26 mouse cellular contexts compared by ENCODE assay signal in genomic region chrX:93789562-93789961, GRCm38 (mm10). TPM values are rescaled to one million over a fixed set of nuclear protein-coding genes. Genes with fewer than 3 reads are reported as not detected.
DNase-seq lines count a peak whose midpoint lies in the region; ATAC-seq and TF ChIP-seq lines count a peak whose summit lies in the region.
"Had no signal": no experiment of that assay in that cellular context is flagged by ENCODE, and none has a peak within 500 bp of the region (broad histone marks: within the 10 kb centered on the region; RNA-seq: fewer than 3 reads in every experiment).

No protein-coding gene starts in this region.

- TF ChIP-seq POLR2A in MEL (IDR thresholded peaks at IDR 0.05; ENCODE audit: control insufficient read depth in 1 of 2, insufficient read depth in 1 of 2, low read depth in 1 of 2, low read length in 2 of 2, poor library complexity in 1 of 2), result no peak

- H3K36me3 ChIP-seq in liver, embryonic 14.5 days (replicated peaks; ENCODE audit: control insufficient read depth, insufficient read depth, low read depth), result no peaks in the 10 kb centered on the region
- H3K36me3 ChIP-seq in MEL (ENCODE audit: control insufficient read depth in 1 of 2, insufficient read depth in 2 of 2, low read length in 2 of 2), result peaks cover 3 to 10% of the 10 kb centered on the region in 2 experiments; a peak in 3 of 4 replicates
- H3K36me3 ChIP-seq in liver, embryonic 16.5 days (ENCODE audit: control insufficient read depth, insufficient read depth), result no peaks in the 10 kb centered on the region
- H3K36me3 ChIP-seq: embryonic facial prominence, embryonic 13.5 days; embryonic facial prominence, embryonic 15.5 days; forebrain, embryonic 12.5 days had no signal

- H3K27ac ChIP-seq in liver, embryonic 14.5 days, result no peak overlapping the region
- no peak overlapping the region for H3K27ac ChIP-seq in MEL (ENCODE audit: control insufficient read depth, low read depth, low read length)
- no peak overlapping the region for H3K27ac ChIP-seq in liver, embryonic 16.5 days (ENCODE audit: low read length)
- H3K27ac ChIP-seq: embryonic facial prominence, embryonic 13.5 days; embryonic facial prominence, embryonic 15.5 days; forebrain, embryonic 10.5 days; forebrain, embryonic 12.5 days had no signal

- intact Hi-C loops in left cerebral cortex, postnatal 36 days (cut with DNase I), result no loop called here

- H3K4me1 ChIP-seq in liver, embryonic 14.5 days (replicated peaks; ENCODE audit: control insufficient read depth in 2 of 2, insufficient read depth in 2 of 2, low read length in 1 of 2), result no peaks in the 10 kb centered on the region; a peak in 1 of 4 replicates
- peaks cover 3% of the 10 kb centered on the region in 2 experiments; a peak in 3 of 4 replicates for H3K4me1 ChIP-seq in MEL (ENCODE audit: control insufficient read depth in 1 of 2, insufficient read depth in 2 of 2, low read length in 2 of 2)
- H3K4me1 ChIP-seq in liver, embryonic 16.5 days (ENCODE audit: control insufficient read depth, low read depth, low read length), result peaks cover 5% of the 10 kb centered on the region; the same call in 1 of the 2 replicates
- H3K4me1 ChIP-seq: embryonic facial prominence, embryonic 13.5 days; embryonic facial prominence, embryonic 15.5 days; forebrain, embryonic 10.5 days; forebrain, embryonic 12.5 days had no signal

- no peak overlapping the region for H3K9ac ChIP-seq in liver, embryonic 14.5 days (replicated peaks)
- no peak overlapping the region for H3K9ac ChIP-seq in MEL (ENCODE audit: control insufficient read depth, low read depth, low read length, poor library complexity, severe bottlenecking)
- no peak overlapping the region for H3K9ac ChIP-seq in liver, embryonic 16.5 days (ENCODE audit: low read depth, low read length)
- H3K9ac ChIP-seq: embryonic facial prominence, embryonic 13.5 days; embryonic facial prominence, embryonic 15.5 days; forebrain, embryonic 12.5 days had no signal

- no peak for TF ChIP-seq CTCF in liver, embryonic 14.5 days (IDR thresholded peaks at IDR 0.05; ENCODE audit: low read depth)
- TF ChIP-seq CTCF in MEL (IDR thresholded peaks at IDR 0.05 in 2 of 3, conservative IDR thresholded peaks at IDR 0.05 in 1 of 3; ENCODE audit: control insufficient read depth in 1 of 3, insufficient read depth in 1 of 3, low read depth in 2 of 3, low read length in 3 of 3, poor library complexity in 1 of 3, severe bottlenecking in 1 of 3), result no peak

- TF ChIP-seq RAD21 in MEL (IDR thresholded peaks at IDR 0.05; ENCODE audit: low read depth, low read length), result no peak

- H3K27me3 ChIP-seq in liver, embryonic 14.5 days (ENCODE audit: control insufficient read depth, insufficient read depth, low read length), result no peaks in the 10 kb centered on the region
- H3K27me3 ChIP-seq in MEL (ENCODE audit: control insufficient read depth in 1 of 2, insufficient read depth in 2 of 2, low read length in 2 of 2), result no peaks in the 10 kb centered on the region
- no peaks in the 10 kb centered on the region for H3K27me3 ChIP-seq in liver, embryonic 16.5 days (ENCODE audit: control insufficient read depth, insufficient read depth, low read depth, low read length)
- H3K27me3 ChIP-seq: embryonic facial prominence, embryonic 13.5 days; embryonic facial prominence, embryonic 15.5 days; forebrain, embryonic 12.5 days had no signal

- no peak overlapping the region for H3K4me2 ChIP-seq in liver, embryonic 14.5 days (ENCODE audit: low read depth)
- no peak overlapping the region for H3K4me2 ChIP-seq in liver, embryonic 16.5 days (ENCODE audit: low read depth, low read length)
- H3K4me2 ChIP-seq: embryonic facial prominence, embryonic 13.5 days; embryonic facial prominence, embryonic 15.5 days; forebrain, embryonic 12.5 days had no signal

- WGBS in liver, embryonic 14.5 days (ENCODE audit: insufficient replicate concordance), result 25% methylated on average over 1 of the region's 1 CpGs
- 30% methylated on average over 1 of the region's 1 CpGs for WGBS in liver, embryonic 16.5 days (ENCODE audit: insufficient replicate concordance)

- ATAC-seq in liver, embryonic 14.5 days (ENCODE audit: insufficient read depth), result peak; percentile 39; the same call in 1 of the 2 replicates
- ATAC-seq in liver, embryonic 16.5 days (ENCODE audit: low read depth), result 0 out of 2 replicates have a peak, but pooled peaks have one; percentile 19
- ATAC-seq in megakaryocyte progenitor cell, adult 5-6 weeks (replicated peaks; ENCODE audit: poor library complexity), result peak; percentile 69
- ATAC-seq: activated CD4-positive, CD25-positive, alpha-beta regulatory T cell, adult 4 months; forebrain, embryonic 14.5 days; forebrain, embryonic 16.5 days; Patski had no signal

- H3K79me2 ChIP-seq in MEL (ENCODE audit: control insufficient read depth, insufficient read depth, low read length, poor library complexity), result no peaks in the 10 kb centered on the region

- TF ChIP-seq EP300 in liver, embryonic 14.5 days (IDR thresholded peaks at IDR 0.05; ENCODE audit: low read depth), result peak; percentile 32
- TF ChIP-seq EP300 in MEL (IDR thresholded peaks at IDR 0.05; ENCODE audit: low read depth in 1 of 2, low read length in 2 of 2), result peak; percentile 61 to 74; a peak in 3 of 4 replicates

- H3K4me3 ChIP-seq in liver, embryonic 14.5 days (ENCODE audit: insufficient read depth in 1 of 2, low read depth in 2 of 2, low read length in 2 of 2), result no peak overlapping the region
- no peak overlapping the region for H3K4me3 ChIP-seq in MEL (ENCODE audit: control insufficient read depth in 1 of 2, insufficient read depth in 1 of 2, low read depth in 2 of 2, low read length in 2 of 2)
- no peak overlapping the region for H3K4me3 ChIP-seq in liver, embryonic 16.5 days (ENCODE audit: low read depth, low read length)
- H3K4me3 ChIP-seq: embryonic facial prominence, embryonic 13.5 days; embryonic facial prominence, embryonic 15.5 days; erythroblast, embryonic 14.5 days; forebrain, embryonic 10.5 days; forebrain, embryonic 12.5 days had no signal

- DNase-seq in liver, embryonic 14.5 days (ENCODE audit: low read depth in 3 of 3, low spot score in 3 of 3), result peak in 1 of 3 experiments; percentile 3
- no peak for DNase-seq in liver
- DNase-seq in MEL (ENCODE audit: low read depth, low spot score), result peak; percentile 22
- DNase-seq in left cerebral cortex, postnatal 36 days (ENCODE audit: low spot score in 2 of 2), result no peak
- DNase-seq in kidney, postnatal 25 days, result no peak
- no peak for DNase-seq in cerebellum, adult 18-20 months
- DNase-seq: adrenal gland, adult 8-10 months; adrenal gland, postnatal 14 days; adrenal gland, postnatal 36 days; cerebellum, adult 11-12 months; cerebellum, adult 8-10 months; cerebellum, adult 9-11 months; cerebellum, postnatal 14 days; cerebellum, postnatal 36 days; embryo, embryonic 11 days had no signal

- H3K9me3 ChIP-seq in liver, embryonic 14.5 days (ENCODE audit: control insufficient read depth, low read length), result no peaks in the 10 kb centered on the region
- no peaks in the 10 kb centered on the region for H3K9me3 ChIP-seq in MEL (replicated peaks; ENCODE audit: insufficient read depth, low read length)
- no peaks in the 10 kb centered on the region for H3K9me3 ChIP-seq in liver, embryonic 16.5 days (replicated peaks; ENCODE audit: control insufficient read depth, low read length)
- H3K9me3 ChIP-seq: embryonic facial prominence, embryonic 13.5 days; embryonic facial prominence, embryonic 15.5 days; forebrain, embryonic 10.5 days; forebrain, embryonic 12.5 days had no signal

TF ChIP-seq in MEL, 35 proteins besides CTCF, POLR2A, EP300 and RAD21:
- TF ChIP-seq GATA1 (IDR thresholded peaks at IDR 0.05; ENCODE audit: low read depth, low read length) (peak; percentile 57; the same call in 1 of the 2 replicates), HCFC1 (IDR thresholded peaks at IDR 0.05; ENCODE audit: low read depth, low read length) (no peak), TCF12 (IDR thresholded peaks at IDR 0.05; ENCODE audit: low read depth, low read length) (peak; percentile 68), ETS1 (IDR thresholded peaks at IDR 0.05; ENCODE audit: low read depth, low read length) (peak; percentile 51; the same call in 1 of the 2 replicates), BHLHE40 (IDR thresholded peaks at IDR 0.05; ENCODE audit: borderline replicate concordance, low read depth, low read length) (no peak)

RNA-seq across cellular contexts. Expression of gene Pdk3, which starts 42.4 kb away (rescaled TPM):
- 9.1 and 12.4 TPM in 2 replicates for polyA plus RNA-seq in liver, embryonic 14.5 days (2012; rRNA removed)
- 33.2 and 38.3 TPM in 2 replicates for polyA plus RNA-seq in liver, embryonic 14.5 days (2014; fragmentation: Nextera tagmentation; extraction: Ambion mirVana)
- 34.4 and 43.9 TPM in 2 replicates for total RNA-seq in MEL (2012; rRNA removed)
- polyA plus RNA-seq in MEL (2012; ENCODE audit: insufficient read depth in 1 of 2, insufficient read length in 2 of 2, low read depth in 1 of 2, low replicate concordance in 2 of 2, missing spikeins in 1 of 2), result 10 to 100 TPM in 1 of 2 experiments, not detected in 1; 58.4 TPM
- polyA plus RNA-seq in liver, embryonic 16.5 days (2015; fragmentation: Nextera tagmentation; extraction: Ambion mirVana), result 27.5 and 29.9 TPM in 2 replicates
- 90.5 and 95.2 TPM in 2 replicates for total RNA-seq in megakaryocyte progenitor cell, adult 5-6 weeks (2015)
- 47.6 and 59.3 TPM in 2 replicates for total RNA-seq in megakaryocyte progenitor cell, adult 5-6 weeks (2017)
- 10 to 100 TPM; 36.1 to 40.2 TPM for total RNA-seq in left cerebral cortex, postnatal 36 days (2021)

Comparison
In these comparisons a context has a peak if more than half of its experiments do, and no peak if none do; other contexts are left out.
1. ATAC-seq: peak in every context shown above with its lines; median percentile 69 in megakaryocyte progenitor cell, adult 5-6 weeks; 39 in liver, embryonic 14.5 days; 19 in liver, embryonic 16.5 days.